Mouse (Mus musculus) forebrain, embryonic 10.5 days (tissue): ENCODE measurements at regions not wholly inside any gene's neighbourhood (a gene's known extent, or its start where the extent isn't known, plus 50 kb on each side); places are given as distances from the start of the nearest gene placed in this dataset.

ENCODE experiments used
- DNase-seq: peaks from one replicate; pipeline ENCODE4 v3.0.0-alpha.2; 2017; ENCODE audit warnings: low spot score; ENCODE audit errors: extremely low spot score
- H3K27ac ChIP-seq: fragments of 300-500 bp; sonication (generic); 2 replicates; pipeline ENCODE4 v1.5.1; 2016; ENCODE audit warnings: mild to moderate bottlenecking
- H3K27me3 ChIP-seq: fragments of 300-500 bp; sonication (generic); 2 replicates; pipeline ENCODE4 v1.6.1; 2016; ENCODE audit warnings: mild to moderate bottlenecking; ENCODE audit not compliant: poor library complexity, severe bottlenecking
- H3K36me3 ChIP-seq: fragments of 300-500 bp; sonication (generic); replicated peaks from 2 replicates; pipeline ENCODE4 v1.6.1; 2016; ENCODE audit warnings: mild to moderate bottlenecking, moderate library complexity
- H3K4me1 ChIP-seq: fragments of 300-500 bp; sonication (generic); 2 replicates; pipeline ENCODE4 v1.6.1; 2016
- H3K4me3 ChIP-seq: fragments of 300-500 bp; sonication (generic); 2 replicates; pipeline ENCODE4 v1.5.1; 2016; ENCODE audit warnings: mild to moderate bottlenecking, moderate library complexity
- H3K9me3 ChIP-seq: fragments of 300-500 bp; sonication (generic); 2 replicates; pipeline ENCODE4 v1.6.1; 2016; ENCODE audit warnings: mild to moderate bottlenecking, moderate library complexity
- WGBS: fragments of 180-500 bp; shearing (Covaris S2); methylation state at CpG from one replicate; pipeline ENCODE4 v1.1.7; 2016; 5-methylcytosine and 5-hydroxymethylcytosine counted together

DNA sequence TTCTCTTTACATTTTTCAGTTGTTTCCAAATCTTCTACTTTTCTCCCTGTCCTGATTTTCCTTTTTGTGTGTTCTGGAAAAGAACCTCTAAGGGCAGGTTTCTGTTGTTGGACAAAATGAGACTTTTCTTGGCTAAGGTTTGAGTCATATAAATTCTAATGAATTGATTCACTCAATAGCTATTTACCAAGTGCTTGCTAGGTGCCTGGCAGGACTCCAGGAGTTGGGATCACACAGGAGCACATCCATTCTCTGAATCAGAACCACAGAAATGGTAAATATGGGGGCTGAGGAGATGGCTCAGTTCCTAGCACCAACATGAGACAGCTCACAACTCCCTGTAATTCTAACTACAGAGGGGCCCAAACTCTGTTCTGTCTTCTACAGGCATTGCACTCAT is 67.4 kb upstream of the Nyx start:
- no peaks in the 10 kb centered on the region for H3K36me3 ChIP-seq
- peaks cover 45% of the 10 kb centered on the region for H3K27me3 ChIP-seq
- H3K4me3 ChIP-seq: no peak overlapping the region
- H3K27ac ChIP-seq: no peak overlapping the region
- H3K4me1 ChIP-seq: no peaks in the 10 kb centered on the region
- no peaks in the 10 kb centered on the region for H3K9me3 ChIP-seq
- no peak for DNase-seq

GRCm38 (mm10) chrX:13412726-13413125 is 53.2 kb upstream of the Nyx start:
- no peaks in the 10 kb centered on the region for H3K4me1 ChIP-seq
- H3K9me3 ChIP-seq: no peaks in the 10 kb centered on the region
- no peak for DNase-seq
- no peaks in the 10 kb centered on the region for H3K36me3 ChIP-seq
- H3K4me3 ChIP-seq: no peak overlapping the region
- peaks cover 97% of the 10 kb centered on the region for H3K27me3 ChIP-seq
- no peak overlapping the region for H3K27ac ChIP-seq
- WGBS: 69% methylated on average over 2 of the region's 2 CpGs

- Histone ChIP-seq H3K36me3 (no peaks in the 10 kb centered on the region), H3K4me3 (no peak overlapping the region), H3K4me1 (no peaks in the 10 kb centered on the region), H3K27me3 (peaks cover 97% of the 10 kb centered on the region), H3K27ac (no peak overlapping the region), H3K9me3 (no peaks in the 10 kb centered on the region)
- no peak for DNase-seq
- 76% methylated on average over 3 of the region's 3 CpGs for WGBS
Measured at GRCm38 (mm10) chrX:13413135-13413534, 52.8 kb upstream of the Nyx start.
